Mouse (Mus musculus): ENCODE results near the gene Rnf31.

The Rnf31 gene

DNA sequence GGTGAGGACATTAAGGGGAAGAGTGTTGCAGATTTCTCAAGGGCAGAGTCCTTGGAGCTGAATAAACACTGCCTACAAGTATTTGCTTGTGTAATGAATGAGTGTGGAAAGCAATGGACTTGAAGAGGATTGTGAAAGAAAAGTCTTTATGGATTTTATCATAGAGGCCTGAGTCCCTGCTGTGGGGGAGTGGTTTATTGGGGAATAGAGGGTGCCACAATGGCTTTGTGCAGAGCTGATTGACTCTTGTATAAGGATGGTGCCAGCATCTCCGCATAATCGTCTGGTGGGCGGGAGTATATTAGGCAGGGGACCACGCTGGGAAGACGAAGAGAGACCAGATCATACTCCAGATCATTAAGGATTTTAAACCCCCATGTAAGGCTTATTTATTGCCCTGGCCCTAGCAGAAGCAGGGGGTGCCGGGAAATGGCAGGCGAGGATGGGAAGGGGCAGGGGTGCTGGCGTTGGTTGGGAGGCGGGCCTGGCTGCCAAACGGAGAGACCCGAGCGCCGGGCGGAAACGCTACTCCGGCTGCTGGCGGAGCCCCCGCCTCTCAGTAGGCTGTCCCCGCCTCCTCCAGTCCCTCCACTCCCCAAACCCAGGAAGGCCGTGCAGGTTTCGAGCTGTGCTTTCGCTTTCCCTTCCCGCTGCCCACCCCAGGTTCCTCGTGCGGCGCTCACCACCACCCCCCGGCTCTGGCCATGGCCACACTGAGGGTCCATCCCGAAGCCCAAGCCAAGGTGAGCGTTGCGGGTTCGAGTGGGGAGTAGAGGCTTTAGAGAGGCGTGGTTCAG is 13.4 kb upstream of the Rnf31 start, which contains the start of gene Psme1:
Psme1 (plus strand) TSS at position 253 of the 797 bp plus-strand sequence.
- DNase-seq, result peak; percentile 85 to 86

DNA sequence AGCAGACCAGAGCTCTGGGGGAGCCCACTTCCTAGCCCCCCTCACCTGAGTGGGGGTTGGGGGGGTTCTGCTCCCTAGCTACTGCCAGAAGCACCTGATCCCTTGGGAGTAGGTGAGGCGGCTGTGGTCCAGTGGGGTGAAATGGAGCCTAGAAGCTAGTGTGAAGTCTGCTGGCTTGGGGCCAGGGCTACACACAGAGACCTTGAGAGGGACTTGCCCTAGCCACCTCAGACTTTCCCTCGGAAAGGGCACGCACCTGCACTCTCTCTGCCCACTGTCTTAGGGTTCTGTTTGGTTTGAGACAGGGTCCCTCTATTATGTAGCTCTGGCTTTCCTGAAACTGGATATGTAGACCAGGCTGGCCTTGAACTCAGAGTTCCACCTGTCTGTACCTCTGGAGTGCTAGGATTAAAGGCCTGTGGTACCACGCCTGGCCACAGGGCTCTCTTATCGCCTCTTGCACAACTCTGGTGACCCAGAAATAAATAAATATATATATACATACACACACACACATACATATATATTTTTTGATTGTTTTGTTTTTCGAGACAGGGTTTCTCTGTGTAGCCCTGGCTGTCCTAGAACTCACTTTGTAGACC is 12.7 kb upstream of the Rnf31 start:
- DNase-seq, result peak; percentile 66 to 75

DNA sequence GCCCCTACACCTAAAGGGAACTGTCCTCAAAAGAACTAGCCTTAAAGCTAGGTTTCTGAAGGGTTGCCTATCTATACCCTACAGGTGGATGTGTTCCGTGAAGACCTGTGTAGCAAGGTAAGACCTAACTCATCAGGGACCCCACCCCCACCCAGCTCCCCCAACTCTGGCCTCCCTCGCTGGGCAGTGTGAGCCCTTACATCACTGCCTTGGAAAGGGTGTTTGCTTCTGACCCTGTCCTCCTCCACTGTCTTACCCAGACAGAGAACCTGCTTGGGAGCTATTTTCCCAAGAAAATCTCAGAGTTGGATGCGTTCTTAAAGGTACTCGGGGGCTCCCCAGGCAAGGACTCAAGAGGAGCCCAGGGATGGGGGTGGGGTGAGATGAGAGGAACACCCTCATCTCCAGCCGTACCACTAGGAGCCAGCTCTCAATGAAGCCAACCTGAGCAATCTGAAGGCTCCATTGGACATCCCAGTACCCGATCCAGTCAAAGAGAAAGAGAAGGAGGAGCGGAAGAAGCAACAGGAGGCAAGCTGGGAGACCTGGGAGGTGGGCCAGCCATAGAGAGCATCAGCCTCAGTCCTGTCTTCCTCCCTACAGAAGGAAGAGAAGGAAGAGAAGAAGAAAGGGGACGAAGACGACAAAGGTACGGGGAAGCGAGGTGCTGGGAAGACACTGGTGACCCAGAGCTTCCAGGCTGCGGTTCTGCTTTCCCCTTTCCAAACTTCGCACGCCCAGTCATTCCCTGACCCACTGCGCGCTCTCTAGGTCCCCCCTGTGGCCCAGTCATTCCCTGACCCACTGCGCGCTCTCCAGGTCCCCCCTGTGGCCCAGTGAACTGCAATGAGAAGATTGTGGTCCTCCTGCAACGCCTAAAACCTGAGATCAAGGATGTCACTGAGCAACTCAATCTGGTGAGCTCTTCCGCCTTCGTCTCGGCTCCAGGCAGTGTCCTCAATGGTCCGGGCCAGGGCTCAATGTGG is 11.7 kb upstream of the Rnf31 start:
- DNase-seq, result no peak

DNA sequence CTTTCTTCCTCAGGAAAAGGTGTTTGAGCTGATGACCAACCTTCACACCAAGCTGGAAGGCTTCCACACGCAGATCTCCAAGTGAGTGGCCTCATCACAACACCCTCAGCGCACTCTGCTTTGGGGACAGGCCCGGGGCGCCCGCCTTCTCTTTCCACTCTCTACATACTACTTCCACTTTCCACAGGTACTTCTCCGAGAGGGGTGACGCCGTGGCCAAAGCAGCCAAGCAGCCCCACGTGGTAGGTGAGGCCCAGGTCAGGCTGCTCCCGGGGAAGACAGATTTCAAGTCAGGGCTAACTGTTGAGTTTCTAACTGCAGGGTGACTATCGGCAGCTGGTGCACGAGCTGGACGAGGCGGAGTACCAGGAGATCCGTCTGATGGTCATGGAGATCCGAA is 10.8 kb upstream of the Rnf31 start:
- DNase-seq, result no peak

DNA sequence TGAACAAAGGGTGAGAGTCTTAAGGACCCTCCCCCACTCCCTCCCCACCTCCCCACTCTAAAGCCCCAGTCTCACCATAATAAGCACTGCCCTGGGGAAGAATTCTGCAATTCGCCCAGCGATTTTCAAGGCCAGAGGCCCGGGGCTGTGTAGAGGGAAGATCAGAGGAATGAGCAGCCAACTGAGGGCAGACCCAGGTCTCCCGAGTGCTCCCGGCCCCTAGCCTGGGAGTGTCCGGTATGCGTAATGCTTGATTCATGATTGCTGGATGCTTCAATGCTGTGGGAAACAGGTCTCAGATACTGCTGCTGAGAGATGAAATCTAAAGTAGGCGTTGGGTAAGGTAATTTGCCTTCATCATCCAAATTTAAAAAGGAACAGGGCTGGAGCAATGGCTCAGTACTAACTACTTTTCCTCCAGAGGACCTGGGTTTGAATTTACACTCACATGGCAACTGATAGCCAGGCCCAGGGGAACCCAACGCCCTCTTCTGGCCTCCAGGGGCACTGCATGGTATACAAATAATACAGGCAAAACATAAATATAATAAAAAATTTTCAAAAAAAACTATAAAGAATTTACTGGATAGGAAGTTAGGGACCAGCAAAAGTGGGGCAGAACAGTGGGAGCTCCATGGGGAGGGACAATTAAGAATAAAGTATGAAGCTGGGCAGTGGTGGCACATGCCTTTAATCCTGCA is 9.4 kb upstream of the Rnf31 start:
- DNase-seq, result no peak

DNA sequence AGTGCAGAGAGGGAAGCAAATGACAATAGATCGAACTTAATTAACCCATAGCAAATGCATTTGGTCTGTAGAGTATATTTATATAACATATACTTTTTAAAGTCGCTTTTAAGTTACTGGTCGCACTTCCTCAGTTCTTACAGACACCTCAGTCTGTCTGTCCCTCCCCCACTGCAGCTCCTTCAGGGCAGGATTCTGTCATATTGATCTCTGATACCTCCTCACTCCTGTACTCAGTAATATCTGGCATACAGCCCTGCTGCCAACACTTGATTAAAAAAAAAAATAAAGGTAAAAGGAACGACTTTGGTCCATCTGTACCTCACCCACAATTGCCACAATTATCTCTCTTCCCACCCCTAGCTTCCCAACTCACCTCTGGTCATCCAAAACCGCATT is 7.2 kb upstream of the Rnf31 start:
- DNase-seq, result no peak

DNA sequence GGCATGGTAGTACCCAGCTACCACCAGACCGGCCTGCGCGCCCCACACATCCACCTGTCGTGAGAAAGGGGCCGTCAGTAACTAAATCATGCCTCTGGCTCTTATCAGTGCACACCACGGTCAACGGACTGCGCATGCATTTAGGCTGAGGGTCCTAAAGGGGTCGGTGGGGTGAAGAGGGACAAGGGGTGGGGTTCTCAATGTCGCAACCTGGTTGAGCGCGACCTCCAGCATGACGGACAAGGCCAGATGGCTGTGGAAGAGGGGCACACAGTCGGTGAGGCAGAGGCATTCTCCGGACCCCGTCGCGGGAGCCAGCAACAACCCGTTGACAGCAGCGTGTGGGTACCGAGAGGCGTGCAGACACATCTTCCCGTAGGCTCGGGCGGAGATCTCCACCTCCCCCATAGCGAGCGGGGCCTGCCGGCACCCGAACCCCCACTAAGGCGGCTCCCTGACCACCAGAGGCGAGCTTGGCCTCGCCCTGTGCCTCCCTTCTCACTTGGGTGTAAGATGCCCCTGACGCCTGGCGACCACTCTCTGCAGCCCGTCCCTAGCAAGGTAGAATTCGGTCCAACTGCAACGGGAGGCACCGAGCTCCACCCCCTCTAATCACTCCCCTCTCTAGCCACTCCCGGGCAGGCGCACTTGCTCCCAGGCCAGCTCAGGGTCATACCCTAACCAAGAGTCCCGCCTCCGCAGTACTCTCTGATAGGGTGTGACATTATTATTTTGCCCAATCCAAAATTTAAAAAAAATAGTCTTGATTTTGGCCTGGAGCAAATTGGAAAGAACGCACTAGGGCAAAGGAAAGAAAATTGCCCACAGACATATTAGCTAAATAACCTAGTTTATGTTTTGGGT is 6.6 kb upstream of the Rnf31 start, which contains the start of gene Emc9:
Emc9 (minus strand) TSS at position 601 of the 864 bp plus-strand sequence.
- peak; percentile 79 to 81 for DNase-seq

DNA sequence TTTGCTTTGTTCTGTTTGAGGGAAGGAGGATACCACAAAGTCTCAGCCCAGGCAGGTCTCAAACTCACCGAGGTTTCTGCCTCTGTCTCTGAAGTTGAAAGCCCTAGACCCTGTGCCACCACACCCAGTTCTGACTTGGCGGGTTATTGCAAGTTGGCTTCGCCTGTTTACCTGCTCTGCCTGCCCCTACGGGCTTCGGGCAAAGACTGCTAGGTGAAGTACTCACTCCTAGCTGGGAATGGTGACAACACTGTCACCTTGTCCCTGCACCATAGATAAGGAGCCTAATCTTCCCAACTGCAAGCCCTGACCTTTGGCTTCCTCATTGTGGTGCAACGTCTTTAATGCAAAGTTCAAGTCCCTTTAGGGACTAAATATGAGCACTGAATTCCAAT is 5.9 kb upstream of the Rnf31 start:
- no peak for DNase-seq

DNA sequence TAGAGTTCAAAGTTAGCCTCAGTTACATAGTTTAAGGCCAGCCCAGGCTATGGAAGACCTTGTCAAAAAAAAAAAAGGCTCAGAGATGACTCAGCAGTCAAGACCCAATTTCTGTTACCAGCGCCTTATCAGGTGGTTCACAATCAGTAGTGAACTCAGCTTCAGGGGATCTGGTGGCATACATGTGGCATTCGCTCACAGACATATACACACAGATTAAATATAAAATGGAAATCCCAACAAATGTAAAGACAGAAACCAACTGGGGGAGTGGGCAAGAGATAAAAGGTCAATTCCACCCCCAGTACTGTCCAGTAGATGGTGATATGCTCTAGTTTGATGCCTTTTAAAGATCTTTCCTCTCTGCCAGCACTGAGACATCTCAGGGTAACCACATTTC is 5.4 kb upstream of the Rnf31 start:
- DNase-seq, result no peak

DNA sequence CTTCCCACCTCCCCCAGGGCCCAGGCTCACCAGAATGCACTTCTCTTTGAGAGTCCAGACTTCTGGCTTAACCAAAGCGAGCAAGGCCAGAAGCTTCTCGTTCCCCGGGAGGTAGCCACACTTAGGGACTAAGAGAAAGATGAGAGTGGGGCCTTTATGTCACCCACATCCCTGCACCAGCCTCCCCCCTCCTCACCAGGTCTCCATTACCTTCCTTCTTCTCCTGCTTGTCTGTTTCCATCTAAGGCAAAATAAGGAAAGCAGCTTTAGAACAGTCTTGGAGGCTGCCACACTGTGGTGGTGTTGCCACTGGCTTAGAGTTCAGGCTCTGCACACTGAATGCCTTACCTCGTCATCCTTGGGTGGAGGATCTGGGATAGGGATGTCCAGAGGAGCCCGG is 2.2 kb upstream of the Rnf31 start:
- DNase-seq, result no peak

DNA sequence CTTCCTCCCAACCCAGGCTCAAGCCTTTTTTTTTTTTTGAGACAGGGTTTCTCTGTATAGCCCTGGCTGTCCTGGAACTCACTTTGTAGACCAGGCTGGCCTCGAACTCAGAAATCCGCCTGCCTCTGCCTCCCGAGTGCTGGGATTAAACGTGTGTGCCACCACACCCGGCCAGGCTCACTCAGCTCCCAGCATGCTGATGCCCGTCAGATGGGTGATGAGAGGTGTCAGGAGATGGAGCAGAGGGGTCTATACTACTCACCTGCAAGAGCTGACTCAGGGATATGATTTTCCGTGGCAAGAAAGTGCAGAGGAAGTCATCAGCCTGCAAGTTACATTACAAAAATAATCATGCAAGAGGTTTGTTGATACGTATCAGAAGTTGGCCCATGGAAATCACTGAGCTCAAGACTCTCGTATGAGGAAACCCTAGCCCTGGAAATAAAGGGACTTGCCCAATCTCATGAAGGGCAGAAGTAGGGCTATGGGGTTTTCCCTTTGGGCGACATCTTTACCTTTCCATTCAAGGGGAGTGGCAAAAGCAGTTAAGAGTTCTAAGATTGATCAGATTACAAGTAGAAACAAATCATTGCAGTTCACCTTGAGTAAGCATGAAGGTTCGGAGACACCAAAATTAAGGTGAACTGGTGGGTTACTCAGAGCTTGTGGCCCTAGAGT is 1.6 kb upstream of the Rnf31 start:
- DNase-seq, result no peak

DNA sequence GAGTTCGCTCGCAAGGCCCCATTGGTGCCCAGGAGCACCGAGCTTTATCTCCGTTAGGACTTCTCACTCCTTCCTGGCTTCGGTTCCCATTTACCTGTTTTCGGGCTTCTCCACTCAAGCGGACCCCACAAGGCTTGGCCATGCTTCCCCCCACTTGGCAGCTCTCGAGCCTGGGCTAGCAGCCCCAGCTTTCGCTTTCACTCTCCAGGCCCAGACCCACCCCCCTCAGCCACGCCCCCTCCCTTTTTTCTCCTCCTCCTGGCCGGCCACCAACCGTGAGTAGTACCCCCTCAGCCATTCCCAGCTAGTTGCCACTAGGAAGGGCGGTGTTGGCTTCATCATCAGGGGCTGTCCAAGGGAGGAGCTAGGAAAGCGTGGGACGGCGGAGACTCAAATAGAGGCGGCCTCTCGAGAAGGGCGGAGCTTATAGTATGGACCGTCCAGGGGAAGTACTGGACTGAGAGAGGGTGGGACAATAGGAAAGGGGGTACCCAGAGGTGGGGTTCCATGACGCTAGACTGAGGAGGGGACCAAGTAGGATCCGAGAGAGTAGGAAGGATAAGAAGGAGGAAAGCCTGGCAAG is 669 bp upstream of the Rnf31 start, which contains the start of gene Psme2:
Psme2 (minus strand) TSS at position 366 of the 583 bp plus-strand sequence.
- DNase-seq, result peak; percentile 86 to 89

DNA sequence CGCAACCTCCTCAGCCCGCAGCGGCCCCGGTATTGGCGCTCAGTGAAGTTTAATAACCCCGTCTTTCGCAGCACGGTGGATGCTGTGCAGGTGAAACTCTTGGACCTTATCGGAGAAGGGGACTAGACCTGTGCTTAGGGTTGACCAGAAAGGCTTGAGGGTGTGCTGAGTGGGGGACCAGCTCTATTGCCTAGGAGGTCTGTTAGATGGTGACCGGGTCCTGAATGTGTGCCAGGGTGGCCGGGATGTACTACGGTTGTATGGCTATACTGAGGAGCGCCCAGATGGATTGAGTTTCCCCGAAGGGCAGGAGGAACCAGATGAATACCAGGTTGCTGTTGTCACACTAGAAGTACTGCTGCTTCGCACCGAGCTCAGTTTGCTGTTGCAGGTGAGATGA is 718 bp downstream of the Rnf31 start:
- peak; percentile 38 to 67 for DNase-seq

DNA sequence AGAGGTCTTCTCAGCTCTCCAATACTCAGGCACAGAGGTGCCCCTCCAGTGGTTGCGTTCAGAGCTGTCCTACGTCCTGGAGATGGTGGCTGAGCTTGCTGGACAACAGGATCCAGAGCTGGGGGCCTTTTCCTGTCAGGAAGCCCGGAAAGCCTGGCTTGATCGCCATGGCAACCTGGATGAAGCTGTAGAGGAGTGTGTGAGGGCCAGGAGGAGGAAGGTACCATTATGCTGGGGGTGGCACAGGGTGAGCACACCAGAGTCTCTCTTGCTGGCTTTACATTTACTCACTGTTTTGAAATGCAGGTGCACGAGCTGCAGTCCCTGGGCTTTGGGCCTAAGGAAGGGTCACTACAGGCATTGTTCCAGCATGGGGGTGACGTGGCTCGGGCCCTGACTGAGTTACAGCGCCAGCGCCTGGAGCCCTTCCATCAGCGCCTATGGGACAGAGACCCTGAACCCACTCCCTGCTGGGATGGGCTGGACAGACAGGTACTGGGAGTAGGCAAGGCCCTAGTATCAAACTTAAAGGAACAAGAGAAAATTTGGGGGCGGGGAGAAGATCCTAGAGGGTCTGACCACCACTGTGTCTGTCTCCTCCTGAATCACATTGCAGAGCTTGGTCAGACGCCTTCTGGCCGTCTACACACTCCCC is 4.7 kb downstream of the Rnf31 start:
- peak; percentile 52 to 68 for DNase-seq

DNA sequence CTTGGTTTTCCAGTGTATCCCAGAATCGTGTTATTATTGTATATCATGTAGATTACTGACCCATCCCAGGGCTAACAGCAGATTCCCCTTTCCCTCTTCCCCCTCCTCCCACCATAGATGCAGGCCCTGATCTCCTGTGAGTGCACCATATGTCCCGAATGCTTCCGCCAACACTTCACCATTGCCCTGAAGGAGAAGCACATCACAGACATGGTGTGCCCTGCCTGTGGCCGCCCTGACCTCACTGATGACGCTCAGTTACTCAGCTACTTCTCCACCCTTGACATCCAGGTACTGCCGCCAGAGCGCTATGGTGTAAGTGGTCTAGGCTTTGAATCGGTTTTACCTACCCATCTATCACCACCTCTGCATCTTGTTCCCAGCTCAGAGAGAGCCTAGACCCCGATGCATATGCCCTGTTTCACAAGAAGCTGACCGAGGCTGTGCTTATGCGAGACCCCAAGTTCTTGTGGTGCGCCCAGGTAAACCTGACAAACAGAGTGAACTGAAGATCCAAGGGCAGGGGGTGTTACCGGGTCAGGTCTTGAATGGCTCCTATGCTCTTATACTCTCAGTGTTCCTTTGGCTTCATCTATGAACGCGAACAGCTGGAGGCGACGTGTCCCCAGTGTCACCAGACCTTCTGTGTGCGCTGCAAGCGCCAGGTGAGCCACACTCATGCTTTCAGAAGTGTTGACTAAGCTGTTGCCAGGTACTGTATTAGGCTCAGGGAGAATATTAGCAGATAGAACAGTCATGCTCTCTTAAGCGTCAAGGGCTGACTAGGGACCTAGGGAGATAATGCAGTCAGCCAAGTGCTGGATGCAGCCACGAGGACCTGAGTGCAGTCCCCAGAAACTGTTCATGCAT is 7.2 kb downstream of the Rnf31 start:
- no peak for DNase-seq

DNA sequence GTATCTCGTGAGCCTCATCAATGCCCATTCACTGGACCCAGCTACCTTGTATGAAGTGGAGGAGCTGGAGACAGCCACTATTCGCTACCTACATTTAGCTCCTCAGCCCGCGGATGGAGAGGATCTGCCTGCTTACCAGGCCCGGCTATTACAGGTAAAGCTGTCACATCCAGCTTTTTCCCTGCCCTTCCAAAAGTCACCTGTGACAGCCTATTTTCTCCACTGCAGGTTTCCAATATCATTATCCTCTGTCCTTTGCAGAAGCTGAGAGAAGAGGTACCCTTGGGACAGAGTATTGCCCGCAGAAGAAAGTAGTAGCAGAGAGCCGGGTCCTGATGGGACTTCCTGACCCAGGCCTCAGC is 11.7 kb downstream of the Rnf31 start, which contains the start of gene Irf9:
Irf9 (plus strand) TSS at position 301 of the 362 bp plus-strand sequence.
- DNase-seq, result no peak

DNA sequence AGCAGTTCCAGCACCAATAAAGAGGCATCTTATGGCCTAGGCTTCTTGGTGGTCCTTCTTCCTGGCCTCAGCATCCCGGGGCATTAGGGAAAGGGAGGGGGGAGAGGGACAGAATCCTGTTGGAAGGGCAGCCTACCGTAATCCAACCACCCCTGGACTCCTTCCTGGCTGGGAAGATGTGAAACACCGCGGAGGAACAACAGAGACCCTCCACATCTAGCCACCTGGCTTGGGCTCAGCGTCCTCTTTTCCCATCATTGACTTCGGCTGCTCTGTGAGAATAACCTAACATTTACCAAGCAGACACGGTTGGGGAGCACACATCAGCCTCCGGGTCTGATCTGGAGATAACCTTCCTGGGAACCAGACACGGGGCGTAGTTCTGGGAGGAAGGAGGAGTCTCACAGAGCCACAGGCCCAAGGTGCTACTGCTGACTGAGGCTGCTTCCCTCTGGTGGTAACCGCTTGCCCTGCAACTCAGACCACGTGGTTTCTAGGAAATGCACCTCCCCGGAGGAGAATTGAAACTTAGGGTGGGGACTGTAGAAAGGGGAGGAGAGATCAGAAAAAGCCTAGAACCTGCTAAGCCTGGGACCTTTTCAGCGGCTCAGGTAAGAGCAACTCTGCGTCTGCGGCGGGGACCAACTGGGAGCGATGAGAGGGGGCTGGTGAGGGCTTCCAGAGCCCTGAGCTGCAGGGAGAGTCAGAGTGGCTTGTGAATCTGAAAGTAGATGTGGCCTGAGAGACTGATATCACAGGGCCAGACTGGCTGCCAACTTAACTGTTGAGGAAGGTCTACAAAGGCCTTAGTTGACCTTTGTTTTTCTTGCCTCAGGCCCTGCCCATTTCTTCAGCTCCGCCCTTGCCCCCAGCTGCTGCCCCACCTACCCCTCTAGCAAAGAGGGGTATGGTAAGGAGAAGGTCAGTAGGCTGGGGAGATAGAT is 12.4 kb downstream of the Rnf31 start:
- peak; percentile 90 to 93 for DNase-seq

DNA sequence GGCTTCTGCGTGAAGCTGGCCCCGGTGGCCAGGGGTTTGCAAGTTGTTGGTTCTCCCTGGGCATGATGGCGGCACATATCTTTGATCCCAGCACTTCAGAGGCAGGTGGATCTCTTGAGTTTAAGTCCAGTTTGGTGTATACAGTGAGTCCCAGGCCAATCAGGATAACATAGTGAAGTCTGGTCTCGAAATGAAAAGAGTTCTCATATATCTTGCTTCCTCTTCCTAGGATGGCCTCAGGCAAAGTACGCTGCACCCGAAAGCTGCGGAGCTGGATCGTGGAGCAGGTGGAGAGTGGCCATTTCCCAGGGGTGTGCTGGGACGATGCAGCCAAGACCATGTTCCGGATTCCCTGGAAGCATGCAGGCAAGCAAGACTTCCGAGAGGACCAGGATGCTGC is 13.3 kb downstream of the Rnf31 start:
- DNase-seq, result no peak
